Mouse (Mus musculus) embryo, embryonic 11 days (tissue): ENCODE measurements around the gene Pcx.
"Not testable (repeated sequence)": the region's sequence is repeated elsewhere in the genome, so short reads cannot be mapped to it uniquely, and the experiment has no call there.

Source experiments
- DNase-seq: peaks from one replicate; pipeline ENCODE4 v3.0.0-alpha.2; 2015

Pcx gene

GRCm38 (mm10) chr19:4555086-4555485 lies 44.8 kb downstream of the Pcx start:
- DNase-seq = no peak

DNA sequence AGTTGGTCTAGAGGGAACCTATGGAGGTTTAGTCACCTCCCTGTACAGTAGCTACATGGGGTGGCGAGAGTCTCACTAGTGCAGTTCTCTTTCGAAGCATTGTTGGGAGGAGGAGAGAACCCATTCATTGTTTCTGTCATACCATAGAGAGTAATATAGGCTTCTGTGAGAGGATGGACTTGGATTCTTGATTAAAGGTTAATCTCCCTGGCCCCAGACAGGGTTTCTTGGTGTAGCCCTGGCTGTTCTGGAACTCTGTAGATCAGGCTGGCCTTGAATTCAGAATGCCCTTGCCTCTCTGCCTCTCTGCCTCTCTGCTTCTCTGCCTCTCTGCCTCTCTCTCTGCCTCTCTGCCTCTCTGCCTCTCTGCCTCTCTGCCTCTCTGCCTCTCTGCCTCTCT lies 46.5 kb downstream of the Pcx start:
- no peak for DNase-seq

- DNase-seq = no peak
Measured at GRCm38 (mm10) chr19:4557796-4558569, 47.7 kb downstream of the Pcx start.

DNA sequence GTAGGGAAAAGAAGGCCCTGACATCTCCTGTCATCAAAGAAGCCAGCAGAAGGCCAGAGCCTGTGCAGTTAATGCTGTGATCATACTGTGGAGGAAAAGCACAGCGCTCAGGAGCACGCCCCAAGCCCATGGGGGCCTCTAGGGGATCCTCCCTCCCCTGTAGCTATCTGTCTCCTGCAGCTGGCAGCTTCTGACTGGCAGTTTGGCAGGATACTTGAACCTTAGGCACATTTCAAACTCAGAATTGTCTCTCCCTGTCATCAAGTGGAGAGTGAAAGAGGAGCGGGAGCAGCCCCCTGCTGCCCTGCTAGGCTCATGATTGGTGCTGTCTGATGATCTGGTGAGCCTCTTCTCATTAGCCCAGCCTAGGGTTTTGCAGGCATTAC lies 48.3 kb downstream of the Pcx start:
- DNase-seq = no peak

- DNase-seq = no peak
Measured at GRCm38 (mm10) chr19:4559011-4559410, 48.7 kb downstream of the Pcx start.

GRCm38 (mm10) chr19:4559588-4559987 lies 49.3 kb downstream of the Pcx start:
- peak; percentile 10 for DNase-seq

GRCm38 (mm10) chr19:4560205-4560604 lies 49.9 kb downstream of the Pcx start:
- DNase-seq = no peak

- DNase-seq = no peak
Measured at GRCm38 (mm10) chr19:4565678-4566077, 55.4 kb downstream of the Pcx start.

DNA sequence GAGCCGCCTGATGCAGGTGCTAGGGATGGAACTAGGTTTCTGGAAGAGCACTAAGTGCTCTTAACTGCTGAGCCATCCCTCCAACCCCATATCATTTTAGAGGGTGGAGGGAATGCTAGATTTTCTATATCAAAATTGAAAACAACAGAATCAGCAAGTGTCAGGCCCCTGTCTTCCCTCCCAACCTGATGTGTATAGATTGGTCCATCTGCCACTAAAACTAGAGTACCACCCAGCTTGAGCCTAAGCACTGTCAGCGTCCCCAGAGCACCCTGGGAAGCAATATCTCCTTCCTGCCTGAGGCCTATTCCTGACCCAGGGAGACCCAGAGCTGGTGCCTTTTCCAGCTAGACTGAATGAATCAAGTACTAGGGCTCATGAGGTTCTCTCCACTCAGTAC lies 56.6 kb downstream of the Pcx start:
- no peak for DNase-seq

DNA sequence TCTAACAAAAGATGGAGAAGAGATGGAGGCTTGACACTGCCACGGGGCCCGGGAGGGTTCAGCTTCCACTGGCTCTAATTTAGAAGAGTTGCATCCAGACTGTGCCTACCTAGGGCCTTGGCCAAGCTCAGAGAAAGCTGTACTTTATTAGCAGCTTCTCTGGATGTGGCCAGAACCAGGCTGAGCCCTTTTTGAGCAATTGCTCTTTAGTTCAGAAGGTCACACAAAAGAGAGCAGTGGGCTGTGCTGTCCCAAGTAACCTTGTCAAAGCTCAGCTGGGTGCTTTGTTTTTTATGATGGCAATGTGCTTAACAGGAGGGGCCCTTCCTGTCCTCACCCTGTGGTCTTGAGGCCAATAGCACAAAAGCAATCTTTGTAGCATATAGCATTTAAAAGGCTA lies 57.4 kb downstream of the Pcx start:
- DNase-seq = no peak

DNA sequence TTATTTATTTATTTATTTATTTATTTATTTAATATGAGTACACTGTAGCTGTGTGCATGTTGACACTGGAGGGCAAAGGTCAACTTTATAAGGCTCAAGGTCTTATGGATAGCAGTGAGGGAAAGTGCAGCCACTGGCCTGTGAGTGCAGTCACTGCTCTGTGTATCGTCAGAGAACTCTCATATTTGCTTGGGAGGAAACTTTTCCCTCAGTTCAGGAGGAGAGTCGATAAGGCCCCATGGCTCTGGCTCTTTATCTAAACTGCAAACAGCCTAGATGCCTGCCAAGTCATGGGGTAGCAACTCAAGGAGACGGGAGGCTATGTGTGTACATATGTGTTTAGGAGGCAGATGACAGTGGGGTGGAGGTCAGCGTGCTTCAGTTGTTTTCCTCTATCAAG lies 58.6 kb downstream of the Pcx start:
- no peak for DNase-seq

DNA sequence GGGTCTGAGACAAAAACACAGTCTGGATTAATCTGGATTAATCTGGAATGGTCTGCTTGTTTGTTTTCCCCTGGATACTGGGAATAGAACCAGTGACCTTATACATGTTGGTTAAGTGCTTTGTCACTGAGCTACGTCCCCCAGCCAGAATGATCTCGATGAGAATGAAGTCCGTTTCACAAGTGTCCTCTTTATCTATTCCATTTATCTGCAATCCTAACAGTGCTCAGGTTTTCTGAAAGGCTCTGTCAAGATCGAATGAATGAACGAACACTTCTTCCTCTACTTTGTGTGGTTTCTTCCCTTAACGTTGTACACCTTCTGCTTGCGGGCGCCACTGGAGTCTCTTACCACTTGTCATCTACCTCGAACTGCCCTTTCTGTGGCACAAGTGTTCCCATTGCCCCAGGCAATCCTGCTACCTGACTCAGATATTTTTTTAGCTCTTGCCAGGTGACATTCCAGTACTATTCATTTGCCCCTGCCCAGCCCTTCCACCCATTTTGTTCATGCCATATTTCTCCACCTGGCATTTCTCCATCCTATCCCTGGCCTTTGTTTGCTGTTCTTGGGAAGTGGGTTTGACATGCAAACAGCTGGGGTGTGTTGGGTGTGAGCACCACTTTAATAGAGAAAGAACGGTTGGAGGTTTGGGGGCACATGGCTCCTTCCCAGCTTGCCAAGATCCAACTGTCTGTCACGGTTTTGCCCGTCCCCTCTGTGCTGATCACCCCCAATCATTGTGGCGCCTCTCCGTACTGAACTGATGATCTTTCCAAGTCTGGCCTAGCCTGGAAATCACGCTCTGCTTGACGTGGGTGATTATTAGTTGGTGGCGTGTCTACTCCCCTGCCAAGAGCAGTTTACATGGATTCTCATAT lies 59.3 kb downstream of the Pcx start:
- no peak for DNase-seq

GRCm38 (mm10) chr19:4570237-4570613 lies 60.0 kb downstream of the Pcx start:
- DNase-seq = no peak

DNA sequence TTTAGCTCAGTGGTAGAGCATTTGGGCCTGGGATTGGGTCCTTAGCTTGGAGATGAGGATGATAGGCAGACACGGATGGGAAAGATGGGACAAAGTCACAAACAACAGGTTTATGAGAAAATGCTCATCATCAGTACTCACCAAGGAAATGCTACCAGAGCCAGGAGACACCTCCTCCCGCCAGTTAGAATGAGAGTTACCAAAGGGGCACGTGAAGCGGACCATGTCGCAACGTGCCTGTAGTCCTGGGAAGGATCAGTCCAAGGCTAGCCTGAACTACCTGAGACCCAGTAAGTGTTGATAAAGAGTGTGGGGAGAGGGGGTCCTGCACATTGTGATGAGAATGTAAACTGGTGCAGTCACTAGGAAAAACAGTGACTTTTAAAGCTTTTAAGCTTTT lies 60.5 kb downstream of the Pcx start:
- no peak for DNase-seq

GRCm38 (mm10) chr19:4571658-4572057 lies 61.4 kb downstream of the Pcx start:
- DNase-seq = no peak

DNA sequence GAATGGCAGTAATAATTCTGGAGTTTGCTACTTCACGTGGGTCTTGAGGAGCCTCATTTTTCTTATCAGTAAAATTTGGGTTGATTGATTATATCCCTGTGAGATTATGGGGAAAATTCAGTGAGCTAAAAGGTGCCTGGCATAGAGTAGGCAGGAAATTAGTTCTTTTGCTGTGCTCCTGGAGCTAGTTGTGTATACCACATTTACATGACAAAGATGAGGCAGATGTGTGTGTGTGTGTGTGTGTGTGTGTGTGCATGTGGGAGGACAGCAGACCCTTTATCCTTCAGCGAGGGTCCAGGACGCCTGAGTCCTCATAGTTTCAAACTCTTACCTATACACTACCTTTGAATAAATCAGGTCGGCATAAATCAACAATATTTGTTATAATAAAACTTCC lies 61.8 kb downstream of the Pcx start:
- no peak for DNase-seq

GRCm38 (mm10) chr19:4572467-4572866 lies 62.2 kb downstream of the Pcx start:
- no peak for DNase-seq

DNA sequence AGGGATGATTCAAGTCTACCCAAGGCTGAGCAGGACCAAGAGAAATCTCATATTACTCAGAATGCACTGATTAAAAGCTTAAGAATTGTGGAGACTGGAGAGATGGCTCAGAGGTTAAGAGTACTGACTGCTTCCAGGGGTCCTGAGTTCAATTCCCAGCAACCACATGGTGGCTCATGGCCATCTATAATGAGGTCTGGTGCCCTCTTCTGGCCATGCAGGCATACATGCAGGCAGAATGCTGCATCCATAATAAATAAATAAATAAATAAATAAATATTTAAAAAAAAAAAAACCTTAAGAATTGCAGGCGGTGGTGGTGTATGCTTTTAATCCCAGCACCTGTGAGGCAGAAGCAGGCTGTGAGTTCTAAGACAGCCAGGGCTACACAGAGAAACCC lies 63.0 kb downstream of the Pcx start:
- no peak for DNase-seq

DNA sequence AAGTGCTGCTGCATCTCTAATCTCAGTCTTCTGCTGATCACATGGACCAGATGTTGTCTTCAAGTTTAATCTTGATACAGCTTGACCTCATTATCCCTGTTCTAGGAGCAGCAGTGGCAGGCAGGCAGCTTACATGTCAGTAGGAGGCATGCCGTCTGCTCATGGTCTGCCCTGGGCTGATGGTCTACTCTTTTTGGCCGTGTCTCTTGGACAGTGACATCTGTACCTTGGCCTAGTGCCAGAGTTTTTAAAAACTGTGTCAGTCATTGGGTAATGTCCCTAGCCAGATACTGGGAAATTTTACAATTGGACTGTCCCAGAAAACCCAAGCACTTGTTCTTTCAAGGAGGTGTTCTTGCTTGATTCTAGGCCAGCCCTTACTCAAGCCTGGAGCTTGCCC lies 68.5 kb downstream of the Pcx start:
- no peak for DNase-seq

GRCm38 (mm10) chr19:4579296-4579695 lies 69.0 kb downstream of the Pcx start:
- DNase-seq = no peak

DNA sequence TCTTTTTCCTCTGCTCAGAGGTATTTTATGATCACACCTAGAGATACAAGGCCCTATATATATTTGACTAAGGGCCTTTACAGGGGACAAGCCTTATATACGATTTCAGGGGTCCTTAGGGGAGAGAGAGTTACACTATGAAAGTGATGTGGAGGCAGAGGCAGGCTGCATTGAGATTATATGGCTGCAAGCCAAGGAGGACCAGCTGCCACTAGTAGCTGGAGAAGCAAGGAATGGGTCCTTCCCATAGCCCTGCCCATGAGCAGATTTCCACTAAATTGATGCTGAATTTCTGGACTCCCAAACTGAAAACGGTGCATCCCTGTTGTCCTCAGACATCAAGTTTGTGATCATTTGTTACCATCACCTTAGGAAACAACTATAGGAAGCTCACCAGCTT lies 73.6 kb downstream of the Pcx start:
- no peak for DNase-seq

GRCm38 (mm10) chr19:4586783-4587182 lies 76.5 kb downstream of the Pcx start:
- not testable (repeated sequence) for DNase-seq

DNA sequence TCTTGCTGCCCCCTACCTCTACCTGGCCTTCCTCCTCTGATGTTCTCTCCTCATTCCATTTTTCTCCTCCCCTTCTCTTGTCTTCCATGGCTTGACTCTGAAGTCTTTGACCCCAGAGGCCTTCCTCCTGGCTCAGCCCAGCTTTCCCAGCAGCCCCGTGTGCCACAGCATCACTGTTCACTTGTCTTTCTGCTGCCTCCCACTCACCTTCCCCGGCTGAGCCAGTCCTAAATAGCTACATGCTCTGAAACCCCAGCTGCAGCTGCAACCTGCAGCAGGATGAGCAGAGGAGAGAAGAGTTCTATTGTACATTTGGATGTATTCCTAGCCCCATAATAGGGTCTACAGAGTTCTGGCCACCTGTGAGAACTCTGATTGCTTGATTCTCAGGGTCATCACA lies 77.2 kb downstream of the Pcx start:
- no peak for DNase-seq

- no peak for DNase-seq
Measured at GRCm38 (mm10) chr19:4588430-4588829, 78.2 kb downstream of the Pcx start.
